Mouse (Mus musculus): ENCODE data around the gene Borcs5.

The Borcs5 gene

DNA sequence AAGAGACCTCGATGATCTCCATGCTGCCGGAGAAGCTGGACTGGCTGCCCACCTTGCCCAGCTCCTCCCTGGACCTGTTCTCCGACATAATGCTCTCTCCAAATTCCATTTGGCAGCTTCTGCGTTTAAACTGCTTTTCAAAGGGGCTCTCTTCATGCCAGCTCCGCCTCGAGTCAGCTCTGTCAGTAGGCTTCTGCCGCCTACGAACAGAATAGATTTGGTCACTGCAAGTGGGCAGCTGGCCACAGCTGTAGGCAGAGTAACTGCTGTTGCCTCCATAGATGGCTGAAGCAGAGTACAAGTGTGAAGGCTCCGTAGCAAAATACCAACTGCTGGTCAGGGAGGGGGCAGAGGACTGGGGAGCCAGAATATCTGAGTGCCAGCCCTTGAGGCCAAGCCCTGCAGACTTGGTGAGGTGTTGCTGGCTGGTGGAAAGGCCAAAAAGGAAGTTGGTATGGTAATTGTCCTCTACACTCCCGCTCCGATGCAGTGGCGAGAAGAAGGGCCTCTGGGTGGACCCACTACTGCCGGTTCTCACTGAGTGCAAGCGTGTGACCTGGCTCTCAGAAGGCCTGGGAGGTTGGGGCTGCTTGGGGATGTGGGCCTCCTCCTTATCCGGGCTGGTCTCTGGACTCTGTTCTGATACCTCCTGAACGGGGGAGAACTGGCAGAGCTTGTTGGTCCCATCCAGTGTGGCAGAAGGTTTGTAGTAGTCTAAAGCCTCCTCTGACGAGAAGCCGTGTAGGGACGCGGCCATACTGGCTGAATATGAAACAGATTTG lies 78.8 kb downstream of the Borcs5 start:
- no peak for DNase-seq (ENCODE audit: low read depth, low spot score)

- DNase-seq (ENCODE audit: low read depth, low spot score), result no peak
Measured at GRCm38 (mm10) chr6:134718668-134719065, 79.4 kb downstream of the Borcs5 start.

GRCm38 (mm10) chr6:134719156-134719555 lies 79.8 kb downstream of the Borcs5 start:
- no peak for DNase-seq (ENCODE audit: low read depth, low spot score)

DNA sequence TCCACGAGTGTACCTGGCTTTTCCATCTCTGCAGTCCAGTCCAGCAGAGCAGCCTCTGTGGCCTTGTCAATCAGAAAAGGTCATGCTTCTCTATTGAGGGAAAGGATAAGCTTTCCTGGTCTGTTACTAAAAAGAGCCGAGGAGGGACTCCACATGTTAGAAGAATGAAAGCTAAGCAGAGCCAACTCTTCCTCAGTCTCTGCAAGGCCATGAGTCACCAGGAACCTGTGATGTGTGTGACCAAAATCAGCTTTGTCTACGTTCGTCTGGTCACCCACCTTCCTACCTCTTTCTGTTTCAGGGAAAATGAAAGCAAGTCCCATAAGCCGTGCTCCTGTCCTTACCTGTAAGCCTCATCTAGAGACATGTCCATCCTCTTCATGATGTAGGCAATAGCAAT lies 80.8 kb downstream of the Borcs5 start:
- no peak for DNase-seq (ENCODE audit: low read depth, low spot score)

GRCm38 (mm10) chr6:134721729-134722269 lies 82.5 kb downstream of the Borcs5 start:
- DNase-seq (ENCODE audit: low read depth, low spot score), result no peak

GRCm38 (mm10) chr6:134722906-134723305 lies 83.6 kb downstream of the Borcs5 start:
- no peak for DNase-seq (ENCODE audit: low read depth, low spot score)

DNA sequence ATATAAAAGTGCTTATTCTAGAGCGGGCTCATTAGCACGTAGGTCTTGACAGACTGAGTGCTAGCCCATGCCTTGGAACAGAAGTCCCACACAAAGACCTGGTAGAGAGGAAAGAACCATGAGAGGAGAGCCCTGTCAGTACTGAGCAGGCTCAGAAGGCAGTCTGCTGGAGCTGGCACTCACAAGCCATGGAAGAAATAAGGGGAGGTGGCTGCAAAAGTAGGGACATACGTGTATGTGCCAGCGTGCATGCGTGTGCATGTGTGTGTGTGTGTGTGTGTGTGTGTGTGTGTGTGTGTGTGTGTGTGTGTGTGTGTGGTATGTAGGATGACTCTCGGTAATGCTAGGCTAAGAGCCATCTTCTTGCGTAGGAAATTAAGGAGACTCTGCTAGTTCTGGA lies 84.0 kb downstream of the Borcs5 start:
- DNase-seq (ENCODE audit: low read depth, low spot score), result no peak

DNA sequence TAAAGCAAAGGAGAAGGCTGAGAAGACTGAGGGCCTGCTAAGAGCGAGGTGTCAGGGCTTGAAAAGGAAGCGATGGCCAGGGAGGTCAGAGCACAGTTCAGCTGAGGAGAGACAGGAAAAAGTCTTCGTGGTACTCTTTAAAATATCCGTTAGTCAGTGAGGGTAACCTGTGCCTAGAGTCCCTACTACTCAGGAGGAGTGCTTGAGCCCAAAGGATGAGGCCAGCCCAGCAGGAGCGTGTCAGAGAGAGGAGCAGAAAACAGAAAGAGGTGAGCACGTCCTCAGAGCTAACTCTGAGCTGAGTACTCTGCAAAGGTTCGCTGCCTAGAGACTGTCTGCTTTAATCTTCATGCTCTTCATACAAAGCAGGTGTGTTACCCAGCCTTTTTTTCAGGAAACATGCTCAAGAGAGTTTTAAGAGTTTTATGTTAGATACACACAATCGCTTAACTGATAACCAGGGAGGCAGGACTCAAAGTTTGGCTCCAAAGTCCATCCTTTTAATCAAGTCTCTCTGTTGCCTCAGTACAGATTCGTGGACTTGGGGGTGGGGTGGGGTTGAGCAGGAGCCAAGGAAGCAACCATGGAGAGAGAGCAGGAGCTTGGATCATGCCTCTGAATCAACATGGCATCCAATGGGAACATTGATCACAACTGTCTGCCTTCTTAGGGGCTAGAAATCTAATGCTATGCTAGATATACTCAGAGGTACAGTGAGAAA lies 84.7 kb downstream of the Borcs5 start:
- DNase-seq (ENCODE audit: low read depth, low spot score), result no peak

GRCm38 (mm10) chr6:134725406-134725805 lies 86.1 kb downstream of the Borcs5 start:
- DNase-seq (ENCODE audit: low read depth, low spot score), result no peak

DNA sequence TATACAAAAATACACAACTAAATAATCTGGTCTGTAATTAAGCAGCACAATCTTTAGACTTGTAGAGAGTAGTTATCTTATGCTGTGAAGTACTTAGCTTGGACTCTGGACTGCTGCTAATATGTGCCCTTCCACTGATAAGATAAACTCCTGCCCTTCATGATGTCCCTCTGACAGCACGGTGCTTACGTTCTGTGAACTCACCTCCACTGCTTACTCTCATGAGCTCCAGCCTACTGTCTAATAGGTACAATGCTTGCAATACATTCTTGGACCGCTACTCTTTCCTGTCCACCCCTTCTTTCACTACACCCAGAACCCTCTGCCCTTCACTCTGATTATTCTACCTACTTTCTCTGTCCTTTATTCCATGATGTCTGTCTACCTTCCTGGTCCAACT lies 91.7 kb downstream of the Borcs5 start:
- DNase-seq (ENCODE audit: low read depth, low spot score), result no peak

GRCm38 (mm10) chr6:134732813-134733212 lies 93.5 kb downstream of the Borcs5 start:
- no peak for DNase-seq (ENCODE audit: low read depth, low spot score)

DNA sequence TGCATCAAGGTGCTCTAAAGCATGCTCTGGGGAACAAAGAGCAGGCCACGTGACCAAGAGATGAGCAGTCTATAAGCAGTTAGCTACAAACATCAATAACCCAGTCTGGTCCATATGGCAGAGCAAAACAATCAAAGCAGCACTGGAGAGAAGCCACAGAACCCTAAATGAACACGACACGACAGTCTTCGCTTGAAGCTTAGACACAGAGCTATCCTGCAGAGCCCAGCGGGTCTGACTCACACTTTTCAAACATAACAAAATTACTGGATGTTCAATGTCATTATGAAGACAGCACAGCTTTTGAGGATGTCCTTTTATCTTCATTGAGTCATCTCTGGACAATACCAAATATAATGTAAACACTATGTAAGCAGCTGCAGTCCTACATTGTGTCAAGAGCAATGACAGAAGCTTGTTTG lies 94.5 kb downstream of the Borcs5 start:
- DNase-seq (ENCODE audit: low read depth, low spot score), result no peak

GRCm38 (mm10) chr6:134736853-134737252 lies 97.5 kb downstream of the Borcs5 start:
- no peak for DNase-seq (ENCODE audit: low read depth, low spot score)

DNA sequence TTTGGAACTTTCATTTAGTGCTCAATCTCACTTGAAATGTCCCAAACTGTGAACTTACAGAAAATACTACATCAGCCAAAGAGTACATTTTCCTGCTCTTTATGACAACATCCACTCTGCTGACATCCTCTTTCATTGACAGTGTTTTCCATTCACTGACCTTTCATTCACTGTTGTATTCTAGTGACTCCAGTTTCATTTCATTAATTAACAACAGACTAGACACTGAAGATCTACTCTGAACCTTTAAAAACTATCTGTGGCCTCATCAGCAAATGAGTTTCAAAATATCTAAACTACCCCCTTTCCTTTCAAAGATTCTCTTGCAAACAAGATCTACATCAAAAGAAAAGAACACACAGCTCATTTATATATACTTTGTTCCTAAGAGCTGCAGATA lies 104.3 kb downstream of the Borcs5 start:
- DNase-seq (ENCODE audit: low read depth, low spot score), result no peak

- no peak for DNase-seq (ENCODE audit: low read depth, low spot score)
Measured at GRCm38 (mm10) chr6:134745876-134746275, 106.6 kb downstream of the Borcs5 start.

GRCm38 (mm10) chr6:134748126-134748525 lies 108.8 kb downstream of the Borcs5 start:
- DNase-seq (ENCODE audit: low read depth, low spot score), result no peak

GRCm38 (mm10) chr6:134751087-134751486 lies 111.8 kb downstream of the Borcs5 start:
- no peak for DNase-seq (ENCODE audit: low read depth, low spot score)

GRCm38 (mm10) chr6:134751883-134752647 lies 112.8 kb downstream of the Borcs5 start:
- no peak for DNase-seq (ENCODE audit: low read depth, low spot score)

- DNase-seq (ENCODE audit: low read depth, low spot score), result no peak
Measured at GRCm38 (mm10) chr6:134753412-134753811, 114.1 kb downstream of the Borcs5 start.

DNA sequence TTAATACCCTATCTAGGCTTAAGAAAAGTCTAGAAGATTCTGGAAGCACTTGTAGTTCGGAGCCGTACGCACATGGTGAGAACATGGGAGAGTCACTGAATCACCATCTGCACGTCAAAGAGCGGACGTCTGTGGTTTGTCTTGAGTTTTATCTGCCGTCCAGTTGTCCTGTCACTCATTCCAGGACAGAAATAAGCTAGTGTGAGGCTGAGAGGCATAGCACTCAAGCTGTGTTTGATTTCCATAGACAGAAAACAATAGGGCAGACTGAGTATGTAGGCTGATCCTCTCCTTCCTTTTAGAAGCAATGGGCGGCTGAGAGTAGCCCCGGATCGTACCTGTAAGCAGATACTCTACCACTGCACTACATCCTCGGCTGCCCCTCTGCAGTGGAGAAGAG lies 114.5 kb downstream of the Borcs5 start:
- no peak for DNase-seq (ENCODE audit: low read depth, low spot score)

DNA sequence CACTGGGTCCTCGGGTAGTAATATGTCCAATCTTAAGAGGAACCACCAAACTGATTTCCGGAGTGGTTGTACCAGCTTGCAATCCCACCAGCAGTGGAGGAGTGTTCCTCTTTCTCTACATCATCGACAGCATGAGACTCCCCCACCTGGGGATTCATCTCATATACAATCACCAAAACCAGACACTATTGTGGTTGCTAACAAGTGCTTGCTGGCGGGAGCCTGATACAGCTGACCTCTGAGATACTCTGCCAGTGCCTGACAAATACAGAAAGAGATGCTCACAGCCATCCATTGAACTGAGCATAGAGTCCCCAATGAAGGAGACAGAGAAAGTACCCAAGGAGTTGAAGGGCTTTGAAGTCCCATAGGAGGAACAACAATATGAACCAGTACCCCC lies 116.7 kb downstream of the Borcs5 start:
- DNase-seq (ENCODE audit: low read depth, low spot score), result no peak
